Mouse (Mus musculus) frontal cortex, postnatal 14 days (tissue): ENCODE measurements around the gene Immp2l.

Experiments
- DNase-seq, 2 experiments: peaks; one replicate each; pipeline ENCODE4 v3.0.0; 2022; ENCODE audit warnings: low spot score in 2 of 2

Gene Immp2l

DNA sequence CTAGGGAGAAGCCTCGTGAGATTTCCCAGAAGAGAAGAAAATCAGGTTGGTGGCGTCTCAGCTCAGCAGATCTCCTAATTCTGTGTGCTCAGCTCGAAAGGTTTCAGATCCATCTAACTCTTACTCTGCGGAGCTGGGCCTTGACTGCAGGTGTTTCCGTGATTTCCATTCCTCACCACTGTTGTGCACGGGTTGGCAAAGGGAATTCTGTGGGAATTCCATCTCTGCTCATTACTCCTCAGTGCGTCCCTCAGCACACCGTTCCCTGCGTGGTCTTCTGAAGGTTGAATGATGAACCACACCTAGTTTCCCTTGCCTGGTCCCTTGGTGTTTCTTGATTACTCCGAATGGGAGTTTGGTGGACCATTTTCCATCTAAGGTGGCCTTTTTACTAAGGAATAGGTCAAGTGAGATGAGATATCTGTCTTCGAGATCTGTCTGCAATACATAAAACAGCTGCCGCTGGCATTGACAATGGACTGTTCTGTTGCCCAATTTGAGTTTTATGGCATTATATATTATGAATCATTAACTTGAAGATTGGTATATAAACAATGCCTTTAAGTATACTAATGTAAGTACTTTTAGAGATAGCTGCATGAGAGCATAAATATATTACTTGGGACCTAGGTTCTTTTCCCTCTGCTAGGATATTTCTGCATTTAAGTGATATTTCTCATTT lies 23.3 kb downstream of the Immp2l start:
- no peak for DNase-seq

DNA sequence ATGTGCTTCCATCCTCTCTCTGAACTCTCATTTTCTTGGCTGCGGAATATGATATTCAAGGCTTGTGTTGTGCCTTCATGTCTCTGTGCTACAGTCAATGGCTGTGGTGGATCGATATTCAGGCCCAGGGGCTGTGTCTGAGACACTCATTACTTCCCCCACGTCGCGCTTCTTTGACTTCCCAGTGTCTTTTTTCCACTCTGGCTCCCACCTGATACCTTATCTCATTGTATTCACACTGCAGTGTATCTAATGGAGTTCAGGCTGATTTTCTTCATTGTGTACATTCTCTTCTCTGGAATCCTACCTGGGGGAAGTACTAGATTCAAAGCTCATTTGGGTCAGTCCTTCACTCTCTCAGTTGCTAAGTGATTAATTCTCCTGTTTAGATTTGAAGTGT lies 27.1 kb downstream of the Immp2l start:
- no peak for DNase-seq

DNA sequence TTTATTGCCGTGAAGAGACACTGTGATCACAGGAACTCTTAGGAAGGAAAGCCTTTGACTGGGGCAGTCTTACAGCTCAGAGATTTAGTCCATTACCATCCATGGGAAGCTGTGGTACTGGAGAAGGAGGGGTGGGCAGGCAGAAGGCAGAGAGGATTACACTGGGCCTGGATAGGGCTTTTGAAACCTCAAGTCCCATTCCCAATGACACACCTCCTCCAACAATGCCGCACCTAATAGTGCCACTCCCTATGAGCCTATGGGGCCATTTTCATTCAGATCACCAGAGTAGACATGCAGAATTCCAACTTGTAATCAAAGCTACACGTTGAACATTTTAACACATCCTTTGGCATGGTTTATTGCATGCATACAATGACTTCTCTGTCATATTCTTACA lies 29.0 kb downstream of the Immp2l start:
- DNase-seq: no peak

DNA sequence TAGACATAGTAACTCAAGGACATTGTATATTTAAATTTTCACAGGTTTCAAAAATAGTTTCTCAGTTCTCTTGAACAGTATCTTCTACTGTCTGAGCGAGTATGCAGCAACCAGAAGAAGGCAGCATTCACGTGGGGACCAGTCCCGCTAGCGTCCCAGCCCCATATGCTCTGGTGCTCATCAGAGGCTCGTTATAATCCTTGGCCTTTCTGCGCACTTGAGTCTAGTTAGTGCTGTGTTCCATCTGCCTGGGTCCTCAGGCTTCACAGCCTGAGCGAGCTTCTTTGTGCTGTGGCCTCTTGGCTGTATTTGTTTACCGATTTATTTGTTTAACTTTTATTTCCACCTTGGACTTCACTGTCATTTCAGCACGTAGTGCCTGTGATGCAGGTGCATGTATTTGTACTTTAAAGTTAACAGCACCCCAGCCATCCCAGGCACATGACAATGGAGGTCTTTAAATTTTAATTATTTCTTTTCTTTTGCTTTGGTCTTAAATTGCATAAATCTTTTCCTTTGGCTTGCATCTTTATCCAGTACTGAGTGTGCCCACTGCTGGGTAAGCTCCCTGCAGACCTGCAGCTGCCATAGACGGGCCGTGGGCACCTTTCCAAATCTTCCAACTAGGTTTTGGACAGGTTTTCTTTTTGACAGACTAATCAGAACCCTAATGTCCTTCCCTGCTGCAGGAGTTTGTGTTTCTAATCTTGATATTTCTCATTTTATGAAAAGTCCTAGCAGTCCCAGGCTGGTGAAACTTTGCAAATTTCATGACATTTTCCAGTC lies 30.3 kb downstream of the Immp2l start:
- DNase-seq: no peak

DNA sequence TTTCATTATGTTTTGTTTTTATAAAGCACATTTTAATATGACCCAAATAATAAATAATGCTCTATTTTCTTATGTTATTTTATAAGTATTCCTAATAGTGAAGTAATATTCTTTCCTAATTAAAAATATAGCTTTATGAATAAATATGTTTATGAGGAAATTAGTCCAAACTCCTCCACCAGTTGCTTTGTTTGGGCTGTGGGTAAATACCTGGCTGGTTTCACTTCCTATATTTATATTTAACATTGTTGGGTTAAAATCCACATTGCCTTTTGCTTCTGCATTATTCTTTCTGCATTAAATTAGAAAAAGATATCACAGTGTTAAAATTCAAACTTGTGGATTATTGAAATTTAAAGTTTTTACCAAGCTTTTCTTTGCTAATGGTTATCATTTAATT lies 32.1 kb downstream of the Immp2l start:
- DNase-seq: no peak

DNA sequence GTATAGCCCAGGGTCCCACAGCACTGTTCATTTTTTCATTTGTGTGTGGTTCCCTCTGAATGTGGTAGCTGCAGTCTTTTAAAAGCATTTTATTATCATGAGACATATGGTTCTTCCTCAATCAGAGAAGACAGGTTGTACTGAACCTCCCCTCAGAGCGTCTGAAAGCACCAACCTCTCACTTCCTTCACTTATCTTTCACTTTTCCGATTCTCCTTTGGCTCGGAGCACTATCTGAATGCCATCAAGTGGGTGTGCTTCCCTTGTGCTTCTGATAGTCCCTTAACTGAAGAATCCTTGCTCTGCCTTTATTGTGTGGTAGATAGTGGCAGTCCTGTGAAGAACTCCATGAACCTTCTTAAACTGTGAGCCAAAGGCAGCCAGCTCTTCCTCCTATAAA lies 39.4 kb downstream of the Immp2l start:
- DNase-seq: no peak

DNA sequence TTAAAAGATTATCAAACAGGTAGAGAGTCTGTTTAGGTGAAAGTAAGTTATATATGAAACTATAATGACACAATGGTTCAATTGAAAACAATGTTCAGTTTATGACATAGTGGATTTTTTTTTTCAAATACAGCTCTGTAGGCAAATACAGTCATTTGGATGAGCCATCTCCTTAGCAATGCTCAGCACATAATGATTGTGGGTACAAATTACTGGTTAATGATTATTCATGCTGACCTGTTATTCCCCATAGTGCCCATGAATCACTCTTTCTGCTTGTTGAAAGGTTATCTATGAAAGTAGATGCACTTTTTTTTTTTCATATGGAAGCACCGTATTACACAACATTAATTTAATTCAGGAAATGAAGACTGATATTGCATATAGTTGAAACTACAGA lies 58.0 kb downstream of the Immp2l start:
- DNase-seq: no peak

DNA sequence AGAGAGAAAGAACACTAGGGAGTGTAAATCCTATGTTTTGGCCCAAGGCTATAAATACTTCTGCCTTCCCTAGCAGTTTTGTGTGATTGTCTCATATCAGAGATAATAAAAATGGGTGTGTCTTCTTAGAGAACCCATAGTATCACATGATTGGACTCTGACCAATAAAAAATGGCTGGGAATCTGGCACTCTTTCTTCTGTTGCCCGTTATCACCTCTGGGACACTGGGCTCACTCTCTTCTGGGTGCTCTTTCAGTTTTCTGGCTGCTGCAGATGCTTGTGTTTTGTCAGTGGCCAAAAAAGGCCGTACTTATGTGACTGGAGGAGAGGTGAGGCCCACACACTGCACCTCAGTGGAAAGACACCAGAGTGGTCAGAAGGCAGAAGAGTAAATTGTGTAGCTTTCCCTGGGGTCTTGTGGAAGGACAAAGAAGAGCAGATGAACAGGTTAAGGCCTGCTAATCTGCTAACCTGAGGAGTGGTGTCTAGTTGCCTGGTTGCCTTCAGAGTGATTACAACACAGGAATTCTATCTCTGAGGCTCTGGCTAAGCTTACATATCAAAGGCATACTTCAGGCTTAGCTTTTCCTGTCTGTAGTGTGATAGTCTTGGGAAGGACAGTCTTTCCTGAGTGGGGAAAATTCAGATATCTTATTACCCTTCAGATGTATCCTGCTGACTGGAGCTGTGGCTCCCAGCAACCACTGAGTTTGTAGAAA lies 60.6 kb downstream of the Immp2l start:
- DNase-seq: no peak

DNA sequence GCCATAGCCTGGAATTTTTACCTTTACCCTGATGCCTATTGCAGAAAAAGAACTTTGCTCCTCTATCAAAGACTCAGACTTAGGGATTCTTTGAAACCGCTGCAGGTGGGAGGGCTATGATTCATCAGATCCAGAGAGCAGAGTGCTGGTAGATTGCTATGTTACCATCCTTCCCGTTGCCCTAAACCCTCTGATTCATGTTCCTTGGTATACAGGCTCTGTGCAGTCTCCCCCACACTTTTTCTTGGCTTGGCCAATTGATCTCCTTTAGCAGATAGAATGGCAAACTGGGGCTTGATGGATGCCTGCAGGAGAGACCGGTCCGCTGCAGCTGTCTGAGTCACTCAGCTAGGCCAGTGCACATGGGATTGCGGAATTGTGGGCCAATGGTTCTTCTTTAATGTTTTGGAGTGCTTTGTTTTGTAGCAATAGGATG lies 66.1 kb downstream of the Immp2l start:
- no peak for DNase-seq

DNA sequence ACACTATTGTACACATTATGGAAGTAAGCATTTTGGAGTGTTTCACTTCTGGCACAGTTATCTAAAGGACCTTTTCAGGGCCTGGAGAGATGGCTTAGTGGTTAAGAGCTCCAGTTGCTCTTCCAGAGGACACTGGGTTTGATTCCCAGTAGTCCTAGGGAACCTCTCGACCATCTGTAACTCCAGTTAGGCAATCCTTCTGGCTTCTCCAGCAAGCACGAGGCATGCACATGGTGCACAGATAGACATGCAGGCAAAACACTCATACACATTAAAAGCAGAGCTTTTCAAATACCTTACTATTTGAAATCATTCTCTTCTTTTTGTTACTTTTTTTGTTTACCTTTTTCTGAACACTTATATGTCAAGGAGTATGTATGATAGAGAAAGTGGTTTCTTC lies 66.9 kb downstream of the Immp2l start:
- no peak for DNase-seq

DNA sequence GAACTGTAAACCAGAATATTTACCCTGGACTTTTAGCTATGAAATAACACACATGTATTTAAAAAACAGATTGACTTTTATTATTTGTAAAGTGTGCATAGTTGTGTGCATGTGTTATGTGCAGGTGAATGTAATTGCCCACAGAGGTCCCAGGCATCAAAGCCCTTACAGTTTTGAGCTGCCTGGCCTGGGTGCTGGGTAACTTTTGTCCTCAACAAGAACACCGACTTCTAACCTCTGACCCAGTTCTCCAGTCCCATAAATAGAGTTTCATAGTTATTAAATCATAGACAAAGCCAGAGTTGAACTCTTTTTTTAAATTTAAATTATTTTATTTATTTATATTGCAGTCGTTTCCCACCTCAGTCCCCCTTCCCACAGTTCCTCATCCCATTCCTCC lies 67.4 kb downstream of the Immp2l start:
- no peak for DNase-seq

DNA sequence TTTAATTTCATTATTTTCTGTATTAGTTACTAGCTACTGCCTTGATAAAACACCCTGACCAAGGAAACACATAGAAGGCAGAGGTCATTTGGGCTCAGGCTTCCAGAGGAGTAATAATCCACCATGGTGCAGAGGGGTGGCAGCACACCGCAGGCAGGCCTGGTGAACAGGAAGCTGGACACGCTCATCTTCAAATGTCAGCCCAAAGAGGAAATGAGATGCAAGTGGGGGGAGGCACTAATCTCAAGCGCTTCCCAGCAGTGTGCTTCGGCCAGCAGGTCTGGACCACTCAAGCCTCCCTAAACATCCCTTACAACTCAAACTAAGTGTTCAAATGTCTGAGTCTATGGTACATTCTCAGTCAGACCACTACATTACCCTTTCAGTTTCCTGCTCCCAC lies 72.2 kb downstream of the Immp2l start:
- DNase-seq: no peak

DNA sequence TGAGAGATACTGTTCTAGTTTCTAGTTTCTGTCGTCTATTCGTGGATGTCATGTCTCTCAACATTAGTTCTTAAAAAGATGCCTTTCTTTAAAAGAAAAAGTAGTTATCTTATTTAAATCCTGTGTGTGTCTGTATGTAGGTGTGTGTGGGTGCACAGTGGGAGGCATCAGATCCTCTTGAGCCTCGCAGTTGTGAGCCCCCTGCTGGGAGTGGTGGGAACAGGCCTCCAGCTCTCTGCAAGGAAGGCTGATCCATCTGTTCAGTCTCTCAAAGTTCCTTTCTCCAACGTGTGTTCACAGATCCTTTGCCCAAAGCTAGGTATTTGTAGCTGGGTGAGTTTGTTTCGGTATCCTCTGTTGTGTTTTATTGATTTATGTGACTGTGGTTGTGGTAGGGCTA lies 73.5 kb downstream of the Immp2l start:
- DNase-seq: no peak

DNA sequence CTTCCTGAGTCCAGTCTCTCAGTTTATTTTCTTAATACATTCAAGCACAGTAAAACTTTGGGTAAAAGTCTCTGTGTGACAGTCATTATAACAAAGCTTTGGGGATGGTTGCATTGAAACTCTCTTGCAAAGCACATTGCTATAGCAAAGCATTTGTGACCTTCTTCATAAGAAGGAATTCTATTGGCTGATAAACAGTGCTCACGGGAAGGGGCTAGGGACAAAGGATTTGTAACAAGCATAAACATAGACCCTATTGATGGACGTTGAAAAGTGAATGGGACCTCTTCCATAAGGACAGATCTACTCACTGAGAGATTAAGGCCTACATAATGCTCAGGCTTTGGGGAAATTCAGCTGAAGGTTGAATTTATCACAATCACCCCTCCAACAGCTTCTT lies 85.1 kb downstream of the Immp2l start:
- DNase-seq: no peak

DNA sequence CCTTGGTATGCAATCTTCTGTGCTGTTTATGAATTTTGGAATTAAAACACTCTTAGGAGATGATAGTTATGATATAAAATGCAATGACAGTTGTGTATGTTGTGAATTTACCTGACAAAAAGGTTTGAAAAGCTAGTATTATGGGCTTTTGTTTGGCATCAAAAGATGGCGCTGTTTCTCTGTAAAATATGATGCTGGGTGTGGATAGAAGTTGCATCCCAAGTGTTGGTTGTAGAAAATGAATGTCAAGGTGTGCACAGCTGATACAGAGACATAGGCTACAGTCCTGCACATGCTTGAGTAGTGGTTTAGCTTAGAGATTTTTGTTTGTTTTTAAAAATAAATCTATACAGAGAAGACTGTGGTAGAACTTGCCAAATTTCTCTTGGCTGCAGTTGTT lies 87.6 kb downstream of the Immp2l start:
- no peak for DNase-seq

DNA sequence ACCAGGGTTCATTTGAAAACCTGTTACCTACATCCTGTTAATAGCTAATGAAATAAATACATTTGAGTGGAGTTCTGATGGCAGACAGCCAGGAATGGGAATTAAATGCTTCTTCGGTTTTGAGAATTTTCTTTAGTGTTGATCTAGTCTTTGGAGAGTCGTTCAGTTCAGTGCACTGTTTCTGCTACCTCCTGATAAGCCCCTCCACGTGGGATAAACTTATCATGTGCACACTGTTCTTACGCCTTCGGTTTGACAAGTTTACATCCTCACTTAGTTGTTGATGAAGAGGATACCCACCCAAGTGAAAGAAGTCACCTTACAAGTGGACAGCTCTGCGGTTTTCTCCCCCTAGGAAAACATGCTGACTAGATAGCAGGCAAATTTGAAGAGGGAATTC lies 88.2 kb downstream of the Immp2l start:
- DNase-seq: no peak

DNA sequence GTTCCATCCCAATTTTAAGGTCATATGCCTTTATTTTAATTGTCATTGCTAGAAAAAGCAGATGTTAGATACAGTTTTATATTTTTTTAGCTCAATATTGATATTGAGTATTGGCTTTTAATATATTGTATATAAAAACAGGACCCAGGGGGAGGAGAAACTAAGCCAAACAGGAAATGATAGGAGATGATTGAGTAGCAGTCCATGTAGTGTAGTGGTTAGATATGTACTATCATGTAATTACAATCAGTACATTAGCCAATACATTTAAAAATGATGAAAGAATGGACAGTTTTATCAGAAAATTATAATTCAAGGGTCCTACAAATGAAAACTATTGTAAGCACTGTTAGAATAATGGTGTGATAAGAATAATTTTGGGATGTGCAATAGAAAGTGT lies 94.5 kb downstream of the Immp2l start:
- DNase-seq: no peak

DNA sequence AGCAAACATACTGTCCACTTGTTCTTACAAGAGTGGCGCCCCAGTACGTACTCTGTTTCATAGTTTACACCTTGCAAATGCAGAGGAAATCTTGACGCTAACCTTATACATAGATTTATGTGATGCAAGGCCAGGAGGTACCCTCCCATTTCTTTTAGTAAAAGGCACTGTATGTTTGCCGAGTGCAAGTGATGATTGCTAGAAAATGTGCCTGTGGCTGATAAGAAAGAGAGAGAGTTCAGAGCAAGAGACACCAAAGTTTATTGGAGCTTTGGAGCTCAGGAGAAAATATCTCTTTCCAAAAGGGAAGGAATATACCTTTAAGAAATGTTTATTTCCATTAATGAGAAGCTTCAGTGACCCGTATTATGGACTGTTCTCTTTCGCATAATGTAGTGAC lies 95.8 kb downstream of the Immp2l start:
- no peak for DNase-seq

DNA sequence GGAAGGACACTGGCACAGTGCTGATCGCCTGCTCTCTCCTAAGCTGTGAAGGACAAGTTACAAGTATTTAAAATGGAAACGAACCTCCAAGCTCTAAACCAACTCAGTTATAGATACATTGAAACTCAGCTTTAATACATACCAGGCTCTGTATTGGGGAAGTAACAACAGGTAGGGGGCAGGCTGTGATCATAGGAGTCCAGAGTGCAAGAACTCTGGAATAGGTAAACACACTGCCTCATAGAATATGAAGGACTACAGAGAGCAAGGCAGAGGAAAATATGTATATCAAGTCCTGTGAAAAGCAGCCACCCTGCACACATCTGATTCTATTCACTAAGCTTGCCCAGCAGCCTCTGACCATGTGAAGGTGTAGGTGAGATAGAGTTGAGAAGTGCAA lies 99.3 kb downstream of the Immp2l start:
- DNase-seq: no peak

DNA sequence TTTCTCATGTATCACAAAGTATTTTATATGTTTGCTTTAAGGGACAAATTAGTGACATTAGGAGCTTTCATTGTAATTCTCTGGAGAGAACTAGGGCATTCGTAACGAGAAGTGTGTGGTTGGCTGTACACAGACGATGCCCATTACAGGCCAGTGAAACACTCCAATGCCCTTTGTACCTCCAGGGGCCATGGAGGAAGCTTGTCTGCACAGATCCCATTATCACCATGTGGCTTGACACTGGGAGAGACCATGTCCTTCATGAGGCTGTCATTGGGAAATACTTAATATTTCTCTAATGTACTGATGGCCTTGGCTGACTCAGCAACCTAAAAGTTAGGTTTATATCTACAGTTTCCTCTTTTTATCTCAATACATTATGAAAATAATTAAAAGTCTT lies 111.0 kb downstream of the Immp2l start:
- DNase-seq: no peak

DNA sequence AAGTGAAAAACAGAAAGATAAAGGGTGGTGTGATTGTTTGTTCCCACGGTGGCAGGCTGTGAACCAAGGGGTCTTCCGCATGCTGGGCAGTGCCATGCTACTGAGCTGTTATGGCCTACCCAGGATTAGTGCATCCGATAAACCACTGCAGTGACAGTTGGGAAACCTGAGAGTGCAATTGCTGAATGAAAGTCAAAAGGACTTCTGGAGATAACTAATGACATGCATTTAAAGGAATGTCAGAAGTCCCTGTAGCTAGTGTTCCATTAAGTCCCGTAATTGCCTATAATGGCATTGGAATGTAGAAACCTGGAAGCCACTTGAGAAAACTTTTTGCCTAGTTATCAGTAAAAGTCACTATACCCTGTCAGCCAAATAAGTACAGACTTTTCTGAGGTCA lies 135.7 kb downstream of the Immp2l start:
- DNase-seq: no peak

DNA sequence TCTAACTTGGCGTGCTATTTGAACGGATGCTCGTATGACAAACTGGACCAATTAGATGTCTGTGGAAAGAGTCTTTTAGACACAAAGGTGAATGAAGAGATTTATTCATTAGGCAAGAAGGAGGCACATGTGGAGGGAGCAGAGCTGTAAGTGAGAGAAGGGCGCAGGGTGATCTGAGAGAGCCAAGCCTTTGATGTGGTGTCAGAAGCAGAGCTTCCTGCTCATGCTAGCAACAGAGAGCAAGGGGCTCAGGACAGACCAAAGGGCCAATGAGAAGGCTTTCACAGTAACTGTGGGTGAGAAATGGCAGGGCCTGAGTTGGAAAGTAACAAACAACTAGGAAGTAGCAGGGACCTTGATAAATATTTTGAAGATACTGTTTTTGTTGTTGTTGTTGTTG lies 143.9 kb downstream of the Immp2l start:
- no peak for DNase-seq

DNA sequence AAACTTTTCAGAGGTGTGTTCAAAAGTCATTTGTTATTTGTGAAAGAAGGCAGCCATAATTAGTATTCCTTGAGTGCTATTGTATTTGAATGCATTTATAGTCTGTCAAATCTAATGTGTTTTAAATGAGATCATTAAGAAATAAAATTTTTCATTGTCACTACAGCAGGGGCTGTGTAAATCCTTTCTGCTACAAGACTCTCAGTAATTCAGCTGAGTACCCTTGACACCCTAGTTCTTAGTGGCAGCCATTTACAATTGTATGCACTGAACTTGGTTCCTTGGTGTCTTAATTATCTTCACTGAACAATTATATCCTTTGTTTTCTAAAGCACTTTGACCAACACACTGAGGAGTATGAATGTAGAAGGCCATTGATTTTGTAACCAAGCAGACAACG lies 146.2 kb downstream of the Immp2l start:
- no peak for DNase-seq
